Mouse (Mus musculus) embryonic fibroblast, embryonic 13.5 days (primary cell): ENCODE measurements around the gene Stab2.

Experiments
- CTCF ChIP-seq: IDR thresholded peaks from 2 replicates; pipeline ENCODE4 v1.5.1; 2011; ENCODE audit warnings: mild to moderate bottlenecking, control low read depth, low read length, moderate library complexity, borderline replicate concordance; ENCODE audit not compliant: insufficient read depth
- POLR2A ChIP-seq: IDR thresholded peaks from 2 replicates; pipeline ENCODE4 v1.6.1; 2011; ENCODE audit warnings: low read depth, mild to moderate bottlenecking, control low read depth, low read length, moderate library complexity

DNA sequence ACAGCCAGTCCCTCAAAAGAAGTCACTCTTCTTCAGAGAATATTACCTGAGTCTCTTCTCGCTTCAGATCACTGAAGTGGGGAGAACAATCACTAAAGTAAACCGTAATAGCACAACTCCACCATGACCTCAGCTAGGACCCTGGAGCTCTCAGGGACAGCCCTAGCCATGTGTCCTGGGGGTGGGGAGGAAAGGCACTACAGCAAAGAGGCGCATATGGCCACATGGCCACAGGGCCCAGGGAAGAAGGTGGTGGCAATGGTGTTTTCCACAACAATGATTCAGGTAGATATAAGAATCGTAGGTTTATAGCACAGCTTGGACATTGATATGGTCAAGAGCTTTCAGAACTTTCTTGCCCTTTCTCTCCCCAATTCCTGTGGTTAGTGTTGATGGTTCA, 57.0 kb downstream of the Stab2 start:
- TF ChIP-seq CTCF: no peak
- no peak for TF ChIP-seq POLR2A
